Mouse (Mus musculus) embryo, embryonic 10 days (tissue): ENCODE results near the gene Prss16.

Experiments
- DNase-seq: peaks from one replicate; pipeline ENCODE4 v3.0.0-alpha.2; 2015; ENCODE audit warnings: low spot score

Gene Prss16

GRCm38 (mm10) chr13:22007121-22007510, 2.4 kb downstream of the Prss16 start:
- peak; percentile 33 for DNase-seq

- DNase-seq: peak; percentile 83
These were observed 3.0 kb downstream of the Prss16 start for GRCm38 (mm10) chr13:22006334-22007120.

GRCm38 (mm10) chr13:22005605-22006333, 3.8 kb downstream of the Prss16 start:
- DNase-seq: peak; percentile 64

GRCm38 (mm10) chr13:22001823-22002222, 7.7 kb downstream of the Prss16 start:
- DNase-seq: no peak

GRCm38 (mm10) chr13:22001346-22001745, 8.2 kb downstream of the Prss16 start:
- DNase-seq: no peak

GRCm38 (mm10) chr13:21999147-21999546, 10.4 kb downstream of the Prss16 start:
- DNase-seq: no peak

GRCm38 (mm10) chr13:21998412-21998811, 11.1 kb downstream of the Prss16 start:
- no peak for DNase-seq

GRCm38 (mm10) chr13:21997821-21998220, 11.7 kb downstream of the Prss16 start:
- no peak for DNase-seq

GRCm38 (mm10) chr13:21997201-21997820, 12.2 kb downstream of the Prss16 start:
- no peak for DNase-seq

- DNase-seq: no peak
These were observed 12.7 kb downstream of the Prss16 start for GRCm38 (mm10) chr13:21996840-21997185.

- peak; percentile 66 for DNase-seq
These were observed 13.3 kb downstream of the Prss16 start for GRCm38 (mm10) chr13:21996101-21996839.

GRCm38 (mm10) chr13:21995331-21995914, 14.1 kb downstream of the Prss16 start:
- peak; percentile 75 for DNase-seq

GRCm38 (mm10) chr13:21994896-21995295, 14.6 kb downstream of the Prss16 start:
- DNase-seq: peak; percentile 33

GRCm38 (mm10) chr13:21993957-21994738, 15.4 kb downstream of the Prss16 start:
- DNase-seq: peak; percentile 82

GRCm38 (mm10) chr13:21992550-21992949, 17.0 kb downstream of the Prss16 start:
- no peak for DNase-seq

GRCm38 (mm10) chr13:21984486-21984885, 25.1 kb downstream of the Prss16 start:
- no peak for DNase-seq

GRCm38 (mm10) chr13:21981803-21982193, 27.7 kb downstream of the Prss16 start:
- DNase-seq: peak; percentile 43

GRCm38 (mm10) chr13:21980981-21981802, 28.4 kb downstream of the Prss16 start, which contains the start of gene Pom121l2:
Gene Pom121l2, plus strand, starts transcription at chr13:21981194.
- DNase-seq: peak; percentile 60

GRCm38 (mm10) chr13:21974726-21975473, 34.6 kb downstream of the Prss16 start:
- DNase-seq: peak; percentile 86
